Mouse (Mus musculus) thymus, postnatal 10 days (tissue): ENCODE results near the gene Prrg2.

Experiments used
- DNase-seq, 2 experiments: peaks; one replicate each; pipeline ENCODE4 v3.0.0; 2021; ENCODE audit warnings: low spot score in 2 of 2

Gene Prrg2

GRCm38 (mm10) chr7:45012011-45012410 lies 50.5 kb downstream of the Prrg2 start:
- no peak for DNase-seq

GRCm38 (mm10) chr7:45008411-45008810 lies 54.1 kb downstream of the Prrg2 start:
- DNase-seq = no peak

GRCm38 (mm10) chr7:45007846-45008245 lies 54.6 kb downstream of the Prrg2 start:
- DNase-seq = no peak

- DNase-seq = no peak
These were observed 55.3 kb downstream of the Prrg2 start for GRCm38 (mm10) chr7:45007141-45007540.

- no peak for DNase-seq
These were observed 56.0 kb downstream of the Prrg2 start for GRCm38 (mm10) chr7:45006503-45006902.

GRCm38 (mm10) chr7:45005321-45005992 lies 57.0 kb downstream of the Prrg2 start:
- no peak for DNase-seq

GRCm38 (mm10) chr7:45004546-45004945 lies 57.9 kb downstream of the Prrg2 start:
- DNase-seq = no peak
